Mouse (Mus musculus) layer of hippocampus, postnatal 25 days (tissue): Measurements from ENCODE around the gene Bloc1s1. TPM values are rescaled to one million over a fixed set of nuclear protein-coding genes. Genes with fewer than 3 reads are reported as not detected.
A peak's percentile ranks its signal among the peaks of the same experiment; 100 is the strongest.

Source experiments
- DNase-seq, 2 experiments: peaks; one replicate each; pipeline ENCODE4 v3.0.0; 2022; ENCODE audit warnings: mixed read lengths in 2 of 2, low spot score in 1 of 2; ENCODE audit errors: extremely low spot score in 1 of 2
- total RNA-seq, 2 experiments: library from RNA; stranded (reverse); gene quantifications; 2 replicates each; pipeline ENCODE4 v1.2.3; 2021

Gene Bloc1s1
- total RNA-seq, 2 experiments from 2014 or later: 86.8 to 102 TPM

GRCm38 (mm10) chr10:128910066-128910841 is 13.6 kb downstream of the Bloc1s1 start:
- peak in 1 of 2 experiments; percentile 64 for DNase-seq

GRCm38 (mm10) chr10:128909567-128910028 is 14.2 kb downstream of the Bloc1s1 start:
- DNase-seq: peak in 1 of 2 experiments; percentile 44

- DNase-seq: no peak
Measured at GRCm38 (mm10) chr10:128908778-128909448, 14.9 kb downstream of the Bloc1s1 start.

GRCm38 (mm10) chr10:128904812-128905211 is 19.0 kb downstream of the Bloc1s1 start:
- DNase-seq: no peak

GRCm38 (mm10) chr10:128902409-128902988 is 21.3 kb downstream of the Bloc1s1 start:
- no peak for DNase-seq

- no peak for DNase-seq
Measured at GRCm38 (mm10) chr10:128901409-128901808, 22.4 kb downstream of the Bloc1s1 start.

GRCm38 (mm10) chr10:128900698-128901097 is 23.1 kb downstream of the Bloc1s1 start, which contains the start of gene Cd63:
Cd63 (plus strand) TSS chr10:128900989.
- no peak for DNase-seq

- no peak for DNase-seq
Measured at GRCm38 (mm10) chr10:128899759-128900490, 23.9 kb downstream of the Bloc1s1 start.

GRCm38 (mm10) chr10:128897501-128897900 is 26.3 kb downstream of the Bloc1s1 start:
- no peak for DNase-seq

- no peak for DNase-seq
Measured at GRCm38 (mm10) chr10:128896807-128897206, 27.0 kb downstream of the Bloc1s1 start.

GRCm38 (mm10) chr10:128895952-128896693 is 27.7 kb downstream of the Bloc1s1 start:
- DNase-seq: peak in 1 of 2 experiments; percentile 58

- DNase-seq: peak; percentile 45 to 75
Measured at GRCm38 (mm10) chr10:128895437-128895836, 28.4 kb downstream of the Bloc1s1 start.

GRCm38 (mm10) chr10:128892246-128892645 is 31.6 kb downstream of the Bloc1s1 start:
- no peak for DNase-seq

- peak; percentile 44 to 51 for DNase-seq
Measured at GRCm38 (mm10) chr10:128891296-128892094, 32.3 kb downstream of the Bloc1s1 start, which contains the start of gene Gdf11. Gdf11 (minus strand) TSS chr10:128891718.

- DNase-seq: no peak
Measured at GRCm38 (mm10) chr10:128890383-128891295, 33.2 kb downstream of the Bloc1s1 start.

- no peak for DNase-seq
Measured at GRCm38 (mm10) chr10:128889846-128890245, 34.0 kb downstream of the Bloc1s1 start.

GRCm38 (mm10) chr10:128888941-128889827 is 34.7 kb downstream of the Bloc1s1 start:
- no peak for DNase-seq
